Mouse (Mus musculus): ENCODE data around the gene Dnajc1. TPM values are rescaled to one million over a fixed set of nuclear protein-coding genes. Genes with fewer than 3 reads are reported as not detected.

Gene Dnajc1
- polyA plus RNA-seq, 1 experiment from 2014 or later = 15.5 TPM

GRCm38 (mm10) chr2:18262298-18262697, 130.3 kb downstream of the Dnajc1 start:
- Histone ChIP-seq H3K36me3 (replicated peaks; ENCODE audit: insufficient read depth, low read length) (no peaks in the 10 kb centered on the region), H3K4me3 (ENCODE audit: low read depth, low read length) (no peak overlapping the region), H3K4me1 (ENCODE audit: insufficient read depth) (no peaks in the 10 kb centered on the region), H3K4me2 (ENCODE audit: low read depth, low read length) (no peak overlapping the region), H3K27me3 (ENCODE audit: insufficient read depth, low read length) (no peaks in the 10 kb centered on the region), H3K27ac (ENCODE audit: low read depth) (no peak overlapping the region), H3K9me3 (ENCODE audit: low read length) (no peaks in the 10 kb centered on the region), H3K9ac (replicated peaks) (no peak overlapping the region)
- no peak for TF ChIP-seq CTCF (IDR thresholded peaks at IDR 0.05; ENCODE audit: low read depth)
- no peak for TF ChIP-seq EP300 (IDR thresholded peaks at IDR 0.05; ENCODE audit: low read depth)
- ATAC-seq (no peak), DNase-seq (no peak)
- WGBS (ENCODE audit: insufficient replicate concordance) = 10% methylated on average over 1 of the region's 1 CpGs

- TF ChIP-seq CTCF (IDR thresholded peaks at IDR 0.05; ENCODE audit: low read depth) (no peak), EP300 (IDR thresholded peaks at IDR 0.05; ENCODE audit: low read depth) (no peak)
These were observed 143.4 kb downstream of the Dnajc1 start for GRCm38 (mm10) chr2:18249224-18249623.

GRCm38 (mm10) chr2:18235524-18235923, 157.1 kb downstream of the Dnajc1 start:
- WGBS (ENCODE audit: insufficient replicate concordance) = 62% methylated on average over 5 of the region's 5 CpGs
- TF ChIP-seq CTCF (IDR thresholded peaks at IDR 0.05; ENCODE audit: low read depth) (no peak), EP300 (IDR thresholded peaks at IDR 0.05; ENCODE audit: low read depth) (no peak)
- H3K9me3 ChIP-seq (ENCODE audit: low read length) = no peaks in the 10 kb centered on the region
- H3K9ac ChIP-seq (replicated peaks) = no peak overlapping the region
- DNase-seq (no peak), ATAC-seq (no peak)
- H3K4me2 ChIP-seq (ENCODE audit: low read depth, low read length) = no peak overlapping the region
- H3K36me3 ChIP-seq (replicated peaks; ENCODE audit: insufficient read depth, low read length) = no peaks in the 10 kb centered on the region
- no peak overlapping the region for H3K27ac ChIP-seq (ENCODE audit: low read depth)
- H3K4me1 ChIP-seq (ENCODE audit: insufficient read depth) = no peaks in the 10 kb centered on the region
- no peaks in the 10 kb centered on the region for H3K27me3 ChIP-seq (ENCODE audit: insufficient read depth, low read length)
- H3K4me3 ChIP-seq (ENCODE audit: low read depth, low read length) = no peak overlapping the region

More at GRCm38 (mm10) chr2:18249224-18249623, 143.4 kb downstream of the Dnajc1 start:
- DNase-seq (no peak), ATAC-seq (no peak)
- Histone ChIP-seq H3K27me3 (ENCODE audit: insufficient read depth, low read length) (no peaks in the 10 kb centered on the region), H3K9me3 (ENCODE audit: low read length) (0 out of 2 replicates have a peak, but pooled peaks cover 2% of the 10 kb centered on the region), H3K4me2 (ENCODE audit: low read depth, low read length) (no peak overlapping the region), H3K4me1 (ENCODE audit: insufficient read depth) (no peaks in the 10 kb centered on the region), H3K36me3 (replicated peaks; ENCODE audit: insufficient read depth, low read length) (peaks cover 3% of the 10 kb centered on the region; the same call in 1 of the 2 replicates), H3K9ac (replicated peaks) (no peak overlapping the region), H3K27ac (ENCODE audit: low read depth) (no peak overlapping the region), H3K4me3 (ENCODE audit: low read depth, low read length) (no peak overlapping the region)
- WGBS (ENCODE audit: insufficient replicate concordance) = 66% methylated on average over 3 of the region's 3 CpGs

GRCm38 (mm10) chr2:18232883-18233567, 159.6 kb downstream of the Dnajc1 start:
- no peaks in the 10 kb centered on the region for H3K4me1 ChIP-seq (ENCODE audit: insufficient read depth)
- no peaks in the 10 kb centered on the region for H3K36me3 ChIP-seq (replicated peaks; ENCODE audit: insufficient read depth, low read length)
- H3K4me3 ChIP-seq (ENCODE audit: low read depth, low read length) = no peak overlapping the region
- no peak for ATAC-seq
- no peak overlapping the region for H3K9ac ChIP-seq (replicated peaks)
- no peaks in the 10 kb centered on the region for H3K9me3 ChIP-seq (ENCODE audit: low read length)
- DNase-seq = no peak
- TF ChIP-seq CTCF (IDR thresholded peaks at IDR 0.05; ENCODE audit: low read depth) = no peak
- TF ChIP-seq EP300 (IDR thresholded peaks at IDR 0.05; ENCODE audit: low read depth) = no peak
- H3K27ac ChIP-seq (ENCODE audit: low read depth) = no peak overlapping the region
- H3K4me2 ChIP-seq (ENCODE audit: low read depth, low read length) = no peak overlapping the region
- 24% methylated on average over 5 of the region's 5 CpGs for WGBS (ENCODE audit: insufficient replicate concordance)
- no peaks in the 10 kb centered on the region for H3K27me3 ChIP-seq (ENCODE audit: insufficient read depth, low read length)

GRCm38 (mm10) chr2:18231143-18231542, 161.5 kb downstream of the Dnajc1 start:
- DNase-seq (no peak), ATAC-seq (no peak)
- H3K4me3 ChIP-seq (ENCODE audit: low read depth, low read length) = no peak overlapping the region
- no peaks in the 10 kb centered on the region for H3K9me3 ChIP-seq (ENCODE audit: low read length)
- no peak overlapping the region for H3K9ac ChIP-seq (replicated peaks)
- 64% methylated on average over 4 of the region's 4 CpGs for WGBS (ENCODE audit: insufficient replicate concordance)
- H3K4me2 ChIP-seq (ENCODE audit: low read depth, low read length) = no peak overlapping the region
- no peaks in the 10 kb centered on the region for H3K27me3 ChIP-seq (ENCODE audit: insufficient read depth, low read length)
- H3K27ac ChIP-seq (ENCODE audit: low read depth) = no peak overlapping the region
- H3K36me3 ChIP-seq (replicated peaks; ENCODE audit: insufficient read depth, low read length) = no peaks in the 10 kb centered on the region
- no peaks in the 10 kb centered on the region for H3K4me1 ChIP-seq (ENCODE audit: insufficient read depth)
- TF ChIP-seq EP300 (IDR thresholded peaks at IDR 0.05; ENCODE audit: low read depth) (no peak), CTCF (IDR thresholded peaks at IDR 0.05; ENCODE audit: low read depth) (no peak)

GRCm38 (mm10) chr2:18229279-18229678, 163.4 kb downstream of the Dnajc1 start:
- H3K9me3 ChIP-seq (ENCODE audit: low read length) = no peaks in the 10 kb centered on the region
- WGBS (ENCODE audit: insufficient replicate concordance) = 73% methylated on average over 2 of the region's 2 CpGs
- no peak overlapping the region for H3K4me2 ChIP-seq (ENCODE audit: low read depth, low read length)
- no peak for DNase-seq
- H3K9ac ChIP-seq (replicated peaks) = no peak overlapping the region
- TF ChIP-seq CTCF (IDR thresholded peaks at IDR 0.05; ENCODE audit: low read depth) (no peak), EP300 (IDR thresholded peaks at IDR 0.05; ENCODE audit: low read depth) (no peak)
- ATAC-seq = 0 out of 2 replicates have a peak, but pooled peaks have one; percentile 23
- no peaks in the 10 kb centered on the region for H3K27me3 ChIP-seq (ENCODE audit: insufficient read depth, low read length)
- no peak overlapping the region for H3K27ac ChIP-seq (ENCODE audit: low read depth)
- H3K4me1 ChIP-seq (ENCODE audit: insufficient read depth) = no peaks in the 10 kb centered on the region
- H3K4me3 ChIP-seq (ENCODE audit: low read depth, low read length) = no peak overlapping the region
- H3K36me3 ChIP-seq (replicated peaks; ENCODE audit: insufficient read depth, low read length) = no peaks in the 10 kb centered on the region

All from liver, postnatal 0 days (tissue).